Mouse (Mus musculus) intestine, embryonic 16.5 days (tissue): Measurements from ENCODE around the gene Sorcs1. TPM values are rescaled to one million over a fixed set of nuclear protein-coding genes. Genes with fewer than 3 reads are reported as not detected.

Source experiments
- ATAC-seq: fragments of 200-750 bp; cut with Nextera tagmentation; 2 replicates; pipeline ENCODE4 v1.8.0; 2017; ENCODE audit warnings: moderate TSS enrichment, moderate library complexity
- H3K27ac ChIP-seq: fragments of 300-500 bp; sonication (generic); 2 replicates; pipeline ENCODE4 v1.5.1; 2014; ENCODE audit warnings: mild to moderate bottlenecking, low read length
- H3K27me3 ChIP-seq: fragments of 300-500 bp; sonication (generic); replicated peaks from 2 replicates; pipeline ENCODE4 v1.6.1; 2014; ENCODE audit warnings: low read length, control low read depth, mixed read lengths; ENCODE audit not compliant: control insufficient read depth, insufficient read depth
- H3K36me3 ChIP-seq: fragments of 300-500 bp; sonication (generic); 2 replicates; pipeline ENCODE4 v1.6.1; 2014; ENCODE audit warnings: low read length, control low read depth; ENCODE audit not compliant: control insufficient read depth, insufficient read depth
- H3K4me1 ChIP-seq: fragments of 300-500 bp; sonication (generic); 2 replicates; pipeline ENCODE4 v1.6.1; 2014; ENCODE audit warnings: low read length, control low read depth, mixed read lengths; ENCODE audit not compliant: control insufficient read depth, insufficient read depth
- H3K4me2 ChIP-seq: fragments of 300-500 bp; sonication (generic); 2 replicates; pipeline ENCODE4 v1.6.1; 2014; ENCODE audit warnings: low read depth, low read length, control low read depth
- H3K4me3 ChIP-seq: fragments of 300-500 bp; sonication (generic); 2 replicates; pipeline ENCODE4 v1.5.1; 2014; ENCODE audit warnings: mild to moderate bottlenecking, low read length
- H3K9ac ChIP-seq: fragments of 300-500 bp; sonication (generic); 2 replicates; pipeline ENCODE4 v1.6.1; 2014; ENCODE audit warnings: low read depth, low read length
- H3K9me3 ChIP-seq: fragments of 300-500 bp; sonication (generic); 2 replicates; pipeline ENCODE4 v1.6.1; 2016; ENCODE audit warnings: low read length, control low read depth; ENCODE audit not compliant: control insufficient read depth
- WGBS: fragments of 180-500 bp; shearing (Covaris S2); extraction: QIAGEN DNeasy Blood & Tissue Kit; methylation state at CpG from one replicate; pipeline ENCODE4 v1.1.7; 2014; 5-methylcytosine and 5-hydroxymethylcytosine counted together
- polyA plus RNA-seq: library from polyadenylated mRNA; unstranded; fragments of >200 nt; fragmentation: Nextera tagmentation; extraction: Ambion mirVana; gene quantifications from 2 replicates; pipeline ENCODE4 v1.2.1, GENCODE M21; 2015

The Sorcs1 gene
- polyA plus RNA-seq, 1 experiment from 2014 or later = 1.9 TPM

- Histone ChIP-seq H3K4me3 (no peak overlapping the region), H3K36me3 (no peaks in the 10 kb centered on the region), H3K4me2 (no peak overlapping the region), H3K9me3 (no peaks in the 10 kb centered on the region), H3K4me1 (no peaks in the 10 kb centered on the region), H3K27me3 (no peaks in the 10 kb centered on the region), H3K27ac (no peak overlapping the region), H3K9ac (no peak overlapping the region)
- 58% methylated on average over 1 of the region's 1 CpGs for WGBS
- ATAC-seq = no peak
Measured at GRCm38 (mm10) chr19:50643836-50644235, 34.6 kb downstream of the Sorcs1 start.

- Histone ChIP-seq H3K9ac (no peak overlapping the region), H3K4me3 (no peak overlapping the region), H3K27me3 (no peaks in the 10 kb centered on the region), H3K4me2 (no peak overlapping the region), H3K36me3 (no peaks in the 10 kb centered on the region), H3K9me3 (no peaks in the 10 kb centered on the region), H3K27ac (no peak overlapping the region), H3K4me1 (no peaks in the 10 kb centered on the region)
- no peak for ATAC-seq
- WGBS = 73% methylated on average over 1 of the region's 1 CpGs
Measured at GRCm38 (mm10) chr19:50642121-50642520, 36.3 kb downstream of the Sorcs1 start.

GRCm38 (mm10) chr19:50640251-50641032, 38.0 kb downstream of the Sorcs1 start:
- H3K36me3 ChIP-seq = no peaks in the 10 kb centered on the region
- H3K4me1 ChIP-seq = no peaks in the 10 kb centered on the region
- ATAC-seq = no peak
- 75% methylated on average over 8 of the region's 8 CpGs for WGBS
- H3K4me2 ChIP-seq = no peak overlapping the region
- H3K4me3 ChIP-seq = no peak overlapping the region
- H3K9me3 ChIP-seq = no peaks in the 10 kb centered on the region
- H3K27me3 ChIP-seq = no peaks in the 10 kb centered on the region
- no peak overlapping the region for H3K27ac ChIP-seq
- H3K9ac ChIP-seq = no peak overlapping the region

- WGBS = 74% methylated on average over 6 of the region's 6 CpGs
- no peaks in the 10 kb centered on the region for H3K36me3 ChIP-seq
- ATAC-seq = no peak
- H3K4me1 ChIP-seq = no peaks in the 10 kb centered on the region
- no peaks in the 10 kb centered on the region for H3K27me3 ChIP-seq
- H3K4me2 ChIP-seq = no peak overlapping the region
- no peak overlapping the region for H3K9ac ChIP-seq
- no peak overlapping the region for H3K4me3 ChIP-seq
- H3K9me3 ChIP-seq = no peaks in the 10 kb centered on the region
- no peak overlapping the region for H3K27ac ChIP-seq
Measured at GRCm38 (mm10) chr19:50638176-50638575, 40.3 kb downstream of the Sorcs1 start.

- H3K4me3 ChIP-seq = no peak overlapping the region
- no peaks in the 10 kb centered on the region for H3K36me3 ChIP-seq
- H3K4me2 ChIP-seq = no peak overlapping the region
- no peaks in the 10 kb centered on the region for H3K4me1 ChIP-seq
- WGBS = 21% methylated on average over 9 of the region's 9 CpGs
- peak; percentile 52; the same call in 1 of the 2 replicates for ATAC-seq
- no peaks in the 10 kb centered on the region for H3K9me3 ChIP-seq
- no peak overlapping the region for H3K27ac ChIP-seq
- no peaks in the 10 kb centered on the region for H3K27me3 ChIP-seq
- no peak overlapping the region for H3K9ac ChIP-seq
Measured at GRCm38 (mm10) chr19:50614013-50614412, 64.4 kb downstream of the Sorcs1 start.

GRCm38 (mm10) chr19:50611619-50612018, 66.8 kb downstream of the Sorcs1 start:
- H3K9ac ChIP-seq = no peak overlapping the region
- ATAC-seq = no peak
- H3K36me3 ChIP-seq = no peaks in the 10 kb centered on the region
- 27% methylated on average over 3 of the region's 3 CpGs for WGBS
- no peak overlapping the region for H3K4me2 ChIP-seq
- no peak overlapping the region for H3K27ac ChIP-seq
- H3K9me3 ChIP-seq = no peaks in the 10 kb centered on the region
- no peaks in the 10 kb centered on the region for H3K27me3 ChIP-seq
- no peak overlapping the region for H3K4me3 ChIP-seq
- H3K4me1 ChIP-seq = no peaks in the 10 kb centered on the region

GRCm38 (mm10) chr19:50603882-50604281, 74.6 kb downstream of the Sorcs1 start:
- Histone ChIP-seq H3K9me3 (no peaks in the 10 kb centered on the region), H3K36me3 (no peaks in the 10 kb centered on the region), H3K27me3 (no peaks in the 10 kb centered on the region), H3K4me3 (no peak overlapping the region), H3K4me2 (no peak overlapping the region), H3K27ac (no peak overlapping the region), H3K4me1 (no peaks in the 10 kb centered on the region), H3K9ac (no peak overlapping the region)
- ATAC-seq = no peak
- WGBS = 46% methylated on average over 4 of the region's 4 CpGs

GRCm38 (mm10) chr19:50603380-50603779, 75.1 kb downstream of the Sorcs1 start:
- Histone ChIP-seq H3K4me2 (no peak overlapping the region), H3K27ac (no peak overlapping the region), H3K27me3 (no peaks in the 10 kb centered on the region), H3K9ac (no peak overlapping the region), H3K4me3 (no peak overlapping the region), H3K9me3 (no peaks in the 10 kb centered on the region), H3K36me3 (no peaks in the 10 kb centered on the region), H3K4me1 (no peaks in the 10 kb centered on the region)
- WGBS = 54% methylated on average over 5 of the region's 5 CpGs
- ATAC-seq = no peak

- no peak overlapping the region for H3K9ac ChIP-seq
- H3K36me3 ChIP-seq = no peaks in the 10 kb centered on the region
- H3K4me2 ChIP-seq = no peak overlapping the region
- H3K4me3 ChIP-seq = no peak overlapping the region
- no peaks in the 10 kb centered on the region for H3K4me1 ChIP-seq
- no peak overlapping the region for H3K27ac ChIP-seq
- H3K9me3 ChIP-seq = no peaks in the 10 kb centered on the region
- ATAC-seq = no peak
- 76% methylated on average over 4 of the region's 4 CpGs for WGBS
- H3K27me3 ChIP-seq = no peaks in the 10 kb centered on the region
Measured at GRCm38 (mm10) chr19:50597300-50597699, 81.1 kb downstream of the Sorcs1 start.

- Histone ChIP-seq H3K27me3 (no peaks in the 10 kb centered on the region), H3K9me3 (no peaks in the 10 kb centered on the region), H3K36me3 (no peaks in the 10 kb centered on the region), H3K4me2 (no peak overlapping the region), H3K4me1 (no peaks in the 10 kb centered on the region), H3K27ac (no peak overlapping the region), H3K9ac (no peak overlapping the region), H3K4me3 (no peak overlapping the region)
- ATAC-seq = no peak
- WGBS = 88% methylated on average over 5 of the region's 5 CpGs
Measured at GRCm38 (mm10) chr19:50586182-50586581, 92.3 kb downstream of the Sorcs1 start.
